Mouse (Mus musculus) hindbrain, embryonic 12.5 days (tissue): ENCODE results near the gene Fth1. TPM values are rescaled to one million over a fixed set of nuclear protein-coding genes. Genes with fewer than 3 reads are reported as not detected.

ENCODE experiments used
- ATAC-seq: fragments of 200-750 bp; cut with Nextera tagmentation; 2 replicates; pipeline ENCODE4 v1.8.0; 2017; ENCODE audit warnings: moderate TSS enrichment; ENCODE audit not compliant: low FRiP score
- H3K27ac ChIP-seq: fragments of 300-500 bp; sonication (generic); 2 replicates; pipeline ENCODE4 v1.5.1; 2016; ENCODE audit warnings: mild to moderate bottlenecking
- H3K27me3 ChIP-seq: fragments of 300-500 bp; sonication (generic); 2 replicates; pipeline ENCODE4 v1.6.1; 2016; ENCODE audit warnings: mild to moderate bottlenecking
- H3K36me3 ChIP-seq: fragments of 300-500 bp; sonication (generic); 2 replicates; pipeline ENCODE4 v1.6.1; 2016; ENCODE audit warnings: mild to moderate bottlenecking
- H3K4me1 ChIP-seq: fragments of 300-500 bp; sonication (generic); 2 replicates; pipeline ENCODE4 v1.6.1; 2016
- H3K4me2 ChIP-seq: fragments of 300-500 bp; sonication (generic); replicated peaks from 2 replicates; pipeline ENCODE4 v1.6.1; 2016; ENCODE audit warnings: mild to moderate bottlenecking
- H3K4me3 ChIP-seq: fragments of 300-500 bp; sonication (generic); 2 replicates; pipeline ENCODE4 v1.5.1; 2016; ENCODE audit warnings: mild to moderate bottlenecking
- H3K9ac ChIP-seq: fragments of 300-500 bp; sonication (generic); 2 replicates; pipeline ENCODE4 v1.6.1; 2016; ENCODE audit warnings: mild to moderate bottlenecking, moderate library complexity
- H3K9me3 ChIP-seq: fragments of 300-500 bp; sonication (generic); replicated peaks from 2 replicates; pipeline ENCODE4 v1.6.1; 2016; ENCODE audit warnings: mild to moderate bottlenecking
- WGBS: fragments of 180-500 bp; shearing (Covaris S2); methylation state at CpG from one replicate; pipeline ENCODE4 v1.1.7; 2016; 5-methylcytosine and 5-hydroxymethylcytosine counted together
- polyA plus RNA-seq: library from polyadenylated mRNA; unstranded; fragments of >200 nt; fragmentation: Nextera tagmentation; extraction: Ambion mirVana; gene quantifications from 2 replicates; pipeline ENCODE4 v1.2.1, GENCODE M21; 2016

The Fth1 gene
- polyA plus RNA-seq, 1 experiment from 2014 or later, result 1,581 TPM

GRCm38 (mm10) chr19:9945800-9946564, 34.4 kb upstream of the Fth1 start:
- Histone ChIP-seq H3K4me2 (no peak overlapping the region), H3K27me3 (no peaks in the 10 kb centered on the region), H3K9me3 (no peaks in the 10 kb centered on the region), H3K27ac (no peak overlapping the region), H3K4me3 (no peak overlapping the region), H3K9ac (no peak overlapping the region), H3K36me3 (no peaks in the 10 kb centered on the region), H3K4me1 (peaks cover 9% of the 10 kb centered on the region)
- 91% methylated on average over 8 of the region's 8 CpGs for WGBS
- no peak for ATAC-seq

GRCm38 (mm10) chr19:9946986-9947385, 33.4 kb upstream of the Fth1 start:
- H3K9me3 ChIP-seq, result no peaks in the 10 kb centered on the region
- H3K4me3 ChIP-seq, result no peak overlapping the region
- H3K4me1 ChIP-seq, result peaks cover 5% of the 10 kb centered on the region
- ATAC-seq, result no peak
- no peak overlapping the region for H3K4me2 ChIP-seq
- 85% methylated on average over 3 of the region's 3 CpGs for WGBS
- H3K9ac ChIP-seq, result no peak overlapping the region
- H3K27me3 ChIP-seq, result no peaks in the 10 kb centered on the region
- no peaks in the 10 kb centered on the region for H3K36me3 ChIP-seq
- H3K27ac ChIP-seq, result no peak overlapping the region

GRCm38 (mm10) chr19:9952390-9952789, 28.0 kb upstream of the Fth1 start:
- H3K4me1 ChIP-seq, result peaks cover 4% of the 10 kb centered on the region; the same call in 1 of the 2 replicates
- no peaks in the 10 kb centered on the region for H3K27me3 ChIP-seq
- H3K9me3 ChIP-seq, result no peaks in the 10 kb centered on the region
- no peak overlapping the region for H3K4me3 ChIP-seq
- ATAC-seq, result no peak
- WGBS, result 78% methylated on average over 3 of the region's 3 CpGs
- H3K27ac ChIP-seq, result no peak overlapping the region
- H3K4me2 ChIP-seq, result no peak overlapping the region
- H3K9ac ChIP-seq, result no peak overlapping the region
- no peaks in the 10 kb centered on the region for H3K36me3 ChIP-seq

GRCm38 (mm10) chr19:9952912-9953311, 27.5 kb upstream of the Fth1 start:
- Histone ChIP-seq H3K27me3 (no peaks in the 10 kb centered on the region), H3K9me3 (no peaks in the 10 kb centered on the region), H3K9ac (no peak overlapping the region), H3K4me3 (no peak overlapping the region), H3K4me2 (no peak overlapping the region), H3K36me3 (no peaks in the 10 kb centered on the region), H3K27ac (no peak overlapping the region), H3K4me1 (peaks cover 4% of the 10 kb centered on the region; the same call in 1 of the 2 replicates)
- 86% methylated on average over 3 of the region's 3 CpGs for WGBS
- ATAC-seq, result no peak

GRCm38 (mm10) chr19:9954055-9954810, 26.2 kb upstream of the Fth1 start:
- ATAC-seq, result no peak
- peak overlapping the region; percentile 69 for H3K27ac ChIP-seq
- no peaks in the 10 kb centered on the region for H3K27me3 ChIP-seq
- H3K4me3 ChIP-seq, result no peak overlapping the region
- H3K4me1 ChIP-seq, result peaks cover 4% of the 10 kb centered on the region; the same call in 1 of the 2 replicates
- H3K36me3 ChIP-seq, result no peaks in the 10 kb centered on the region
- WGBS, result 38% methylated on average over 7 of the region's 7 CpGs
- no peak overlapping the region for H3K9ac ChIP-seq
- no peaks in the 10 kb centered on the region for H3K9me3 ChIP-seq
- H3K4me2 ChIP-seq, result no peak overlapping the region

- Histone ChIP-seq H3K9ac (no peak overlapping the region), H3K36me3 (no peaks in the 10 kb centered on the region), H3K27ac (peak overlapping the region; percentile 69), H3K4me1 (peaks cover 4% of the 10 kb centered on the region; the same call in 1 of the 2 replicates), H3K4me2 (no peak overlapping the region), H3K27me3 (no peaks in the 10 kb centered on the region), H3K4me3 (no peak overlapping the region), H3K9me3 (no peaks in the 10 kb centered on the region)
- 49% methylated on average over 5 of the region's 5 CpGs for WGBS
- ATAC-seq, result no peak
These were observed 25.6 kb upstream of the Fth1 start for GRCm38 (mm10) chr19:9954811-9955202.

GRCm38 (mm10) chr19:9955438-9955837, 25.0 kb upstream of the Fth1 start:
- H3K4me3 ChIP-seq, result no peak overlapping the region
- H3K27me3 ChIP-seq, result no peaks in the 10 kb centered on the region
- 75% methylated on average over 1 of the region's 1 CpGs for WGBS
- peaks cover 4% of the 10 kb centered on the region; the same call in 1 of the 2 replicates for H3K4me1 ChIP-seq
- no peaks in the 10 kb centered on the region for H3K36me3 ChIP-seq
- no peak overlapping the region for H3K4me2 ChIP-seq
- H3K9ac ChIP-seq, result no peak overlapping the region
- ATAC-seq, result no peak
- H3K27ac ChIP-seq, result no peak overlapping the region
- H3K9me3 ChIP-seq, result no peaks in the 10 kb centered on the region

GRCm38 (mm10) chr19:9956624-9957388, 23.6 kb upstream of the Fth1 start:
- Histone ChIP-seq H3K9ac (no peak overlapping the region), H3K4me1 (peaks cover 4% of the 10 kb centered on the region; the same call in 1 of the 2 replicates), H3K27me3 (no peaks in the 10 kb centered on the region), H3K36me3 (no peaks in the 10 kb centered on the region), H3K4me2 (no peak overlapping the region), H3K4me3 (no peak overlapping the region), H3K9me3 (no peaks in the 10 kb centered on the region), H3K27ac (0 out of 2 replicates have a peak overlapping the region, but pooled peaks have one; percentile 12)
- WGBS, result 76% methylated on average over 4 of the region's 4 CpGs
- ATAC-seq, result no peak

- 84% methylated on average over 5 of the region's 5 CpGs for WGBS
- H3K4me3 ChIP-seq, result no peak overlapping the region
- no peak for ATAC-seq
- no peak overlapping the region for H3K27ac ChIP-seq
- H3K36me3 ChIP-seq, result no peaks in the 10 kb centered on the region
- no peak overlapping the region for H3K9ac ChIP-seq
- peaks cover 4% of the 10 kb centered on the region; the same call in 1 of the 2 replicates for H3K4me1 ChIP-seq
- H3K27me3 ChIP-seq, result no peaks in the 10 kb centered on the region
- no peaks in the 10 kb centered on the region for H3K9me3 ChIP-seq
- no peak overlapping the region for H3K4me2 ChIP-seq
These were observed 22.4 kb upstream of the Fth1 start for GRCm38 (mm10) chr19:9957965-9958364.

- Histone ChIP-seq H3K27me3 (no peaks in the 10 kb centered on the region), H3K4me3 (no peak overlapping the region), H3K9ac (no peak overlapping the region), H3K4me2 (no peak overlapping the region), H3K36me3 (no peaks in the 10 kb centered on the region), H3K9me3 (no peaks in the 10 kb centered on the region), H3K27ac (no peak overlapping the region), H3K4me1 (0 out of 2 replicates have a peak, but pooled peaks cover 3% of the 10 kb centered on the region)
- ATAC-seq, result no peak
- 84% methylated on average over 5 of the region's 5 CpGs for WGBS
These were observed 19.6 kb upstream of the Fth1 start for GRCm38 (mm10) chr19:9960769-9961168.

GRCm38 (mm10) chr19:9964205-9964916, 16.0 kb upstream of the Fth1 start:
- Histone ChIP-seq H3K36me3 (no peaks in the 10 kb centered on the region), H3K27ac (no peak overlapping the region), H3K4me2 (no peak overlapping the region), H3K4me3 (no peak overlapping the region), H3K9me3 (no peaks in the 10 kb centered on the region), H3K4me1 (0 out of 2 replicates have a peak, but pooled peaks cover 3% of the 10 kb centered on the region), H3K27me3 (no peaks in the 10 kb centered on the region), H3K9ac (no peak overlapping the region)
- ATAC-seq, result no peak
- 25% methylated on average over 7 of the region's 7 CpGs for WGBS
